Mouse (Mus musculus) frontal cortex, postnatal 36 days (tissue): Measurements from ENCODE around the gene Ncaph2.

Experiments
- DNase-seq, 2 experiments: peaks; one replicate each; pipeline ENCODE4 v3.0.0; 2022; ENCODE audit warnings: low spot score in 2 of 2

The Ncaph2 gene

DNA sequence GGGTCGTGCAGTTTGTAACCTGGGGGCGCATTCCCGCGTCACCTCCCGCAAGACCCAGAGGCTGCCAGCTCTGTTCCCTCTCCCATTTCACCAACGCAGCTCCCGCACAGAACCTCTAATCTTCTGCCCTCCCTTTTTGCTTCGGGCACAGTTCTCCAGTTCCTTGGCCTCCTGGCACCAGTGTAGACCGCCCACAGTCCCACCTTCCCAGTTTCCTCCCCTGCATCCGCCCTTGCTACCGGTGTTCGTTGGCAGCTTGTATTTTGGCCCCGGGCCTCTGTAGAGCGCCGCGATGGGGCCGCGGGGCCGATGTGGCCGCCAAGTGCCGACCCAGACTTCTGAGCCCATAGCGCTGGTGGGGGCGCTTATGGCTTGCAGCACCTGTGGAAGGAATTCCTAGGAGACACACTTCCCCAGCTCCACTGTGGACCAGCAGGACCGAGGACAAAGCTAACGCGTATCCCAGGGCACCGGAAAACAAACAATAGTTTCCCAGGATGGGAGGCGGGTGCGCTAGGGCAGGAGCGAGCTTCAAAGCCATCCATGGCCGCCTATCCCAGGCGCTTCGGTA lies 23.4 kb downstream of the Ncaph2 start, which contains the start of gene Odf3b:
Gene Odf3b, minus strand, starts transcription at position 452 of the 571 bp plus-strand sequence.
- DNase-seq, result no peak

DNA sequence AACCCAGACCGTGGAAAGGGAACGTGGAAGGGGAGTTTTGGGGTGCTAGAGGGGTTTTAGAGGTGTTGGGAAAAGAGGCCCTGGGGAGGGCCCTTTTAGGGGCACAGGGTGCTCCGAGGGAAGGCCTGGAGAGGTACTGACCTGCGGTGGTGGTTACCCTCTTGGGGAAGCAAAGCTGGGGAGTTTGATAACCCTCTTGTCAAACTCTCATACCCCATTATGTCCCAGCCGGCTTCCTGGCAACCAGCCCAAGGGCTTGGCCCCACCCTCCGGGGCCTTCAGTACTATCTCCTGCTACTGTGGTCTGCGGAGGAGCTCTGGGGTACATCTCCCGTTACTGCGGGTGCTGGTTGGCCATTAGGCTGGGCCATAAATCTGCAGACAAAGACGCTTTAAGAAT lies 23.9 kb downstream of the Ncaph2 start:
- no peak for DNase-seq

DNA sequence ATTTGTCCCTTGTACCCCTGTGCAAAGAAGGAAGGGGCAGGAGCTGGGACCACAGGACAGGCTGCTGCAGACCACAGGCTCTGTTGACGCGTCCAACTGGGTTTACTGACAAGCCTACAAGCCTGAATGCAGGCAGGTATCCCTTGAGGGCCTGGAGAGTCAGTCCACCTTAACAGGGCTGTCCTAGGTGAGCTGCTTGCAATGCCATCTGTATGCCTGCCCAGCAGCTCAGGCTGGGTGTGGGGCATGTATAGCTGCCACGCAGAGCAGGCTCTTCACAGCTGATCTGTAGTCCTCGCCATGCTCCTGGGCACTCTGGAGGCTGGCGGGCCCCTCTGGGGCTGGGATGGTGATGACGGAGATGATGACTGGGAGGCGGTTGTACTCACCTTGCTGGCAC lies 29.1 kb downstream of the Ncaph2 start, which contains the start of gene Klhdc7b:
Gene Klhdc7b, plus strand, starts transcription at position 301 of the 400 bp plus-strand sequence.
- no peak for DNase-seq

DNA sequence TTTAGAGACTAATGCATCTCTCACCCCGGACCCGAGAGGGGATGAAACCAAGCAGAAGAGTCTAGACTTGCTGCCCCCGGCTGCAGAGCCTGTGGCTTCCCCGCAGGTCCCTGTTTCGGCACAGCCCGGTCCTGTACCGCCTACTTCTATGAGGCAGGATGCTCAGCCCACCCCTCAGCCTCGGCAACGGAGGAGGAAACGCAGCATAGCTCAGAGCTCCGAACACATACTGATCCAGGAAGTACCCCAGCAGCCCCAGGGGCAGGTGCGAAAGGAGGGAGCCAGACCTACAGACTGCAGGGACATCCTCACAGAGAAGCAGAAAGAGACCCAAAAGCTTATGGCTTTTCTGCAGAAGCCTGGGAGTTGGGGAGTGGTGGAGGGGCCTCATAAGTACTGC lies 31.6 kb downstream of the Ncaph2 start:
- DNase-seq, result no peak

DNA sequence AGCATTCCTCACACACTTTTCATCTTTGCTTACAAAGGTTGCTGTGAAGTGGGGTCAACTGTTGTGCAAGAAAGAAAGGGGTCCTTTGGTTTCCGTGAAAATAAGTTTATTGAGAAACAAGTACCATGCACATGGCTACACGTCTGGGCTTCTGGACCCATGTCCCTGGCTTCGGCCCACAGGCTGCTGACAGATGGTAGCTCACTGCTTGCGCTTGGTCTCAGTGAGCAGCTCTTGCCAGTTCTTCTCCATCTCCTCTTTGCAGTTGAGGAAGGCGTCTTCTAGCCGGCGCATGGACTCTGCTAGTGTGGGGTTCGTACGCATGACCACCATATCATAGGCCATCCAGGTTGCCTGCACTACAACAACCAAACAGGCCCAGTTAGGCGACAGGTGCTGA lies 34.6 kb downstream of the Ncaph2 start:
- DNase-seq, result no peak

DNA sequence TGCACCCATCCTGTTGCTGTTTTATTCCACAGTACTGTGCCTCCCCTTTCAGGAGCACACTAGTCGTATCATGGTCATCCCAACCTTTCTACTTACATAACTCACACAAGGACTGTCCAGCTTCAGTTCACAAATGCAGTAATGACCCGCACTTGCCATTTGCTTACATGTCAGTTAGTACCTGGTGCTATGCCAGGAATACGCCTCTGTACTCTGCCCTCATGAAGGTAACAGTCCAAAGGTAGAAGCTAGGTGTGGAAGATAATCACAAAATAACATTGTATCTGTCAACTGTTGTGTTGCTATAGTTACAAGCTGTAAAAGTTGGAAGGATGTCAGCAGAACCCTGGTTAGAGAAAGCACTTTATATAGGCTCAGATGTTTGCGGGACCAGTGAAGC lies 41.4 kb downstream of the Ncaph2 start:
- no peak for DNase-seq

DNA sequence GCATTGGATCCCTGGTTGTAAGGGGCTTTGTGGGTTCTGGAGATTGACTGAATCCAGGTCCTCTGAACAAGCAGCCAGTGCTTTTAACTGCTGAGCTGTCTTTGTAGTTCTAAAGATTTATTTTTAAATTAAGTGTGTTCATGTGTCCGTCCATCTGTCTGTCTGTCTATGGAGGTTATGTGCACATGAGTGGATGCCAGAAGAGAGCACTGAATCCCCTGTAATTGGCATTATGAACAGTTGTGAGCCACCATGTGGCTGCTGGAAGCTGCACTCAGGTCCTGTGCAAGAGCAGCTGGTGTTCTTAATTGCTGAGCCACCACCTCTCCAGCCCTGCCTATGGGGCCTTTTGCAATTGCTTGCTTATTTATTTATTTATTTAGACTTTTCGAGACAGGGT lies 42.6 kb downstream of the Ncaph2 start:
- no peak for DNase-seq

DNA sequence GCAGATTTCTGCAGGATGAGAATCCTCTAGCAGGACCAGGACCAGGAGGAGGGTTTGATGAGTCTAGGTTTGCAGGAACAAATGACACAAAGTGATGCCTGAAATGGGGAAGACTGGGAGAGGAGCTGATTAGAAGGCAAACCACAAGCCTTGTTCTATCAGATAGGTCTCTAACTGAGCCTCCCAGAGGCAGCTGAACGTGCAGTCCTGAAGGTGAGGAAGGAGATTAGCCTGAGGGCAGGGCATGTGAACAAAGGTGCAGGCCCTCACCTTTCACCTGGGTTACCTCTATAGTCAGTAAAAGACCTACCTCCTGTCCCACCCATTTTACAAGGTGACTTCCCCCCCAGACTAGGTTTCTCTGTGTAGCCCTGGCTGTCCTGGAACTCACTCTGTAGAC lies 44.2 kb downstream of the Ncaph2 start:
- DNase-seq, result no peak

DNA sequence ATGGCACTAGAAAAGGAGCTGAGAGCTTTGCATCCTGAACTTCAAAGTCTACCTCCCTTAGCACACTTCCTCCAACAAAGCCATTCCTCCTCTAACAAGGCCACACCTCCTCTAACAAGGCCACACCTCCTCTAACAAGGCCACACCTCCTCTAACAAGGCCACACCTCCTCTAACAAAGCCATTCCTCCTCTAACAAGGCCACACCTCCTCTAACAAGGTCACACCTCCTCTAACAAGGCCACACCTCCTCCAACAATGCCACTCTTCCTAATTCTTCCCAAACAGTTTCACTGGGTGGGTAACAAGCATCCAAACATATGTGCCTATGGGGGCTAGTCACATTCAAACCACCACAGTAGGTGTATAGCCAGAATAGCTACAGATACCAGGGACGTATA lies 47.0 kb downstream of the Ncaph2 start:
- no peak for DNase-seq

DNA sequence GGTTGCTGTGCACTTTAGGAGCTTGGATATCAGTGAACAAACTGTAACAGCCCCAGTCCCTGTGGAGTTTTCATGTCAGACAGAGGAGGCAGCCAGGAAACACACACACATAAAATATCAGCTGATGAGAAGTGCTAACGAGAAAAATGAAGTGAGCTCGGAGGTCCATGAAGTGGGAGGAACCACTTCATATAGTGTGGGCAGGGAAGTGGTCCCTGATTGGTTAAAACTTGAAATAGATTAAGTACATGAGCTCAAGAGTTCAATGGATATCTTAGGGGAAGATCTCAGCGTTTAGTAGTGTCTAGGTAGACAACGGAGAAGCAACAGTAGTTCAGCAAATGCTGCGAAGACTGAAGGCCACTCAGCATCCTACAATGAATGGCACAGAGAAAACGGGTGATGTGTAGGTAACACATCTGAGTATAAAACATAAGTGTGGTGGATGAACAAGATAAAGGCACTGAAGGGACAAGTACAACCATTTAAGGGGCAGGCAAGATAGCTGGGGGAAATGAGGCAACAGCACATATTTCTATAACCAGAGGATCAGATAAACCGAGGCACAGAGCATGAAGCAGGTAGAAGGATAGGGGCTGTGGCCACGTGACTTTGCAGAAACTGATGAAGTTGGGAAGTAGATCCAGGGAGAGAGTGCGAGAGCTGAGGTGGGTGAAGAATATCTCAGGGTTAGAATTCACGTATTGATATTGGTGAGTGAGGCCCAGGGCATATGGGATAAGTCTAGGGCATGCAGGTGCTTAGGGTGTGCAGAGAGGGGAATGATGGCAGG lies 49.5 kb downstream of the Ncaph2 start:
- no peak for DNase-seq

DNA sequence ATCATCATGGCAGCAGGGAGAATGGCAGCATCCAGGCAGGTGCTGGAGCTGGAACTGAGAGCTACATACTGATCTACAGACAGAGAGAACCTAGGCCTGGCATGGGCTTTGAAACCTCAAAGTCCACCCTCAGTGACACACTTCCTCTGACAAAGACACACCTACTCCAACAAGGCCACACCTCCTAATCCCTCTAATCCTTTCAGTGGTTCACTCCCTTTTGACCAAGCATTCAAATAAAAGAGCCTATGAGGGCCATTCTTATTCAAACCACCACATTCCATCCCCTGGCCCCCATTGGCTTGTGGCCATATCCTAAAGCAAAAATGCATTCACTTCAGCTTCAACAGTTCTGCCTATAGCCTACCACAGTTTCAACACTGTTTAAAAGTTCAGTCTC lies 51.2 kb downstream of the Ncaph2 start:
- DNase-seq, result no peak

DNA sequence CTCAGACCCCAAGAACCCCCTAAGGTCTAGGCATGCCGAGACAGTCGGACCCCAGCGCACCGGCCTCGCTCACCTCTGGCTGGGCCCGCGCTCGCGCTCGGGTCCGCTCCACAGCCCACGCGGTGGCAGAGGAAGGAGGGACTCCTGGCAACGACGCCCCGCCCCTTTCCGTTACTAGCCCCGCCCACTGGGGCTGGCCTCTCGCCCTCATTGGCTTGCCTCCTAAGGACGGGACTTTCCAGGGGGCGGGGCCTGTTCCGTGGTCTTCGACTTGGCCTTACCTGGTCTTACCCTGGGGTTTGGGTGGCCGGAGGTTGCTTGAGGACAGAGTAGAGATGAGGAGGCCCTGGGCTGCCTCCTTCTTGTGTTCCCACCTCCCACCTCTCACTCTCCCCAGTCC lies 54.6 kb downstream of the Ncaph2 start, which contains the start of gene Syce3:
Gene Syce3, minus strand, starts transcription at position 386 of the 400 bp plus-strand sequence.
- no peak for DNase-seq

DNA sequence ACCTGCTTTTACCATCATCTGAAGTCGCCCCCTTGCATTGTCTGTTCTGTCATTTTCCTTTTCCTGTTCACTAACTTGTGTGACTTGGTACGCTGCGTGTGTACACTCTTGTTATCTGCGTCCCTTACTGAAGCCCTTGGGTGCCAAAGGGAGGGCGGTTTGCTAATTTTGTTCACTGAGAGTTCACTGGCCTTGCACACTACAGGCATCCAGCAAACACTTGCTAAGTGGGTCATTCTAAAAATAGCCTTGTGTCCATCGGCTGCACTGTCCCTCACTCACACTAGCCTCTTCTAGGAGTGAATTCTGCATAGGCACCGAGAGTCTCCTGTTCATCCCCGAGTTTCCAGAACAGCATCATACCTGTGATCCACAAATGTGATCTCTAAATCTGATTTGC lies 59.8 kb downstream of the Ncaph2 start:
- no peak for DNase-seq

DNA sequence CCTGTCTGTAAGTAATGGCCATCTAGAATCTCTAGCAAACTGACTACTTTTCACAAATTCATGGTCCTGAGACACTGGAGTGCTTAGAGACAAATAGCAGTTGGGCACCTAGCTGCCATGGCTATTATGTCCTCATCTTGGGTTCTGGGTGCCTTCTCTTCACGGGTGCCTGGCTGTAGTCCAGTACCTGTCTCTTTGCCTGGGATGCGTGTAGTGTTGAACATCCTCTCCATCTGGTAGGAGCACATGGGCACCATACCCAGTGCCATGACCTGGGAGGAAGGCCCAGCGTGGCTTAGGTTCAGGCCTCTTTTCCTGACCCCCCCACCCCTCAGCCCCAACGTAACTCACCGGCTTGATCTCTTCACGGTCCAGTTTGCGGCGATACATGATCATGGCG lies 66.4 kb downstream of the Ncaph2 start:
- no peak for DNase-seq
